Mouse (Mus musculus): Measurements from ENCODE around the gene Lhx5. TPM values are rescaled to one million over a fixed set of nuclear protein-coding genes. Genes with fewer than 3 reads are reported as not detected.

Lhx5 gene
- polyA plus RNA-seq, 1 experiment from 2014 or later: 0.05 TPM

DNA sequence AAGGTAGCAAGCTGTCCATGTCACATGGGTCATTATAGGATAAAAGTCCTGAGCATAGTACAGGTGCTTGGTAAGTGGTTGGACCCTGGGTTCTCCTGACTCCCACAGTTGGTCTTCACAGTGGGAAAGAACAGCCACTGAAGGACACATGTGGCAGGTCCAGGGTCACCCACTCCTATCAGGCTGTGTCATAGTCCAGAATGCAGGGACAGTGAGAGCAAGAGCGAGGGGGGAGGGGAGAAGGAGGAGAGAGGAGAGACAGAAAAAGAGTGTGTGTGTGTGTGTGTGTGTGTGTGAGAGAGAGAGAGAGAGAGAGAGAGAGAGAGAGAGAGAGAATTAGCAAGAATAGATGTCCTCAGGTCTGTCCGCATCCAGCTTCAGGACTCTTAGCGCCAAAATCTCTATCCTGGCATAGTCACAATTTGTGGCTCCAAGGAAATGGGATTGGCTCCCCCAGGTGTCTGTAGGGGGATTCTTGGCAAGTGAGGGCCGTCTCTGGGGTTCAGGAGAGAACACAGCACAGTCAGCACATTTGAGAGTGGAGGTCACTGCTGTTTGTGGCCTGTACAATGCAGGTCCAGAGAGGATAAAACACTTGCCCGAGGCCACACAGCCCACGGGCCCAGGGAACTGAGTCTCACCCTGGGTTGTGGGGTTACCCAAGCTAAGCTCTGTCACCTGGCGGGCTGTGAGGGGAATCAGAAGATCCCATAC lies 25.5 kb downstream of the Lhx5 start:
- no peak for DNase-seq (ENCODE audit: low spot score)
- Histone ChIP-seq H3K27me3 (ENCODE audit: insufficient read depth, poor library complexity, severe bottlenecking) (peaks cover 73% of the 10 kb centered on the region), H3K36me3 (no peaks in the 10 kb centered on the region), H3K4me3 (no peak overlapping the region), H3K4me1 (0 out of 2 replicates have a peak, but pooled peaks cover 5% of the 10 kb centered on the region), H3K9me3 (no peaks in the 10 kb centered on the region), H3K27ac (no peak overlapping the region)
- WGBS: 50% methylated on average over 7 of the region's 7 CpGs

DNA sequence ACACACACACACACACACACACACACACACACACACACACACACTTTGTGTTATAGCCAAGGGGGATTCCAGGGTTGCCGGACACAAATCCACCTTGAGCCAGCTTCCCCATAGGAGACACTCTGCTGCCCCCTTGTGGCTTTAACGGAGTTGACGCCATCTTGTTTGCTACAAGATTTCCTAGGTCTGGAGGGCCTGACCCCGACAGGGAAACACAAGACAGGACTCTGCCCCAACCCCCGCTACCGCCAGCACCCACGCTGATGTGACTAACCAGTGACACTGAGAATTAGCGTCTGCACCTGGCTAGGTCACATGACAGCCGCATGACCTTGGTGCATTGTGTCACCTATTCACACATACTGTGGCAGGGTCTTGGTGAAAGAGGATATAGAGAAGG lies 26.1 kb downstream of the Lhx5 start:
- 0 out of 2 replicates have a peak, but pooled peaks cover 5% of the 10 kb centered on the region for H3K4me1 ChIP-seq
- no peak overlapping the region for H3K27ac ChIP-seq
- no peaks in the 10 kb centered on the region for H3K9me3 ChIP-seq
- H3K36me3 ChIP-seq: no peaks in the 10 kb centered on the region
- H3K4me3 ChIP-seq: no peak overlapping the region
- peaks cover 78% of the 10 kb centered on the region for H3K27me3 ChIP-seq (ENCODE audit: insufficient read depth, poor library complexity, severe bottlenecking)
- 4% methylated on average over 9 of the region's 9 CpGs for WGBS
- DNase-seq (ENCODE audit: low spot score): peak; percentile 91

DNA sequence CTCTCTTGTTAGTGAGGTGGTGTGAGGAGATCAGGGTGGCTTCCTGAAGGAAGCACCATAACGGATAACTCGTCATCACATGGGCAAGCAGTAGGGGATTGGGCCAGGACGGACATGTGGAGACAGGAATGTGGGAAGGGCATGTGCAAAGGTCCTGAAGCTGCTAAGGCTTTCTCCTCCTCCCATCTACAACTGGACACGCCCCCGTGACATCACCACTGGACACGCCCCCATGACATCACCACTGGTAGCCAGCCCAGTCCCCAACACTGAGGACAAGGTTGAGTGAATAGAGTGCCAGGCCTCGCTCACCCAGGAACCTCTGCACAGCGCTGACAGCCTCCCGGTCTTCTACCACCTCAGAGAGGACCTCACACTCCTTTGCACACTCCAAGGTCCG lies 27.6 kb downstream of the Lhx5 start:
- no peaks in the 10 kb centered on the region for H3K36me3 ChIP-seq
- no peak overlapping the region for H3K27ac ChIP-seq
- peaks cover 78% of the 10 kb centered on the region for H3K27me3 ChIP-seq (ENCODE audit: insufficient read depth, poor library complexity, severe bottlenecking)
- WGBS: 70% methylated on average over 10 of the region's 10 CpGs
- no peak overlapping the region for H3K4me3 ChIP-seq
- DNase-seq (ENCODE audit: low spot score): no peak
- H3K4me1 ChIP-seq: 0 out of 2 replicates have a peak, but pooled peaks cover 5% of the 10 kb centered on the region
- no peaks in the 10 kb centered on the region for H3K9me3 ChIP-seq

DNA sequence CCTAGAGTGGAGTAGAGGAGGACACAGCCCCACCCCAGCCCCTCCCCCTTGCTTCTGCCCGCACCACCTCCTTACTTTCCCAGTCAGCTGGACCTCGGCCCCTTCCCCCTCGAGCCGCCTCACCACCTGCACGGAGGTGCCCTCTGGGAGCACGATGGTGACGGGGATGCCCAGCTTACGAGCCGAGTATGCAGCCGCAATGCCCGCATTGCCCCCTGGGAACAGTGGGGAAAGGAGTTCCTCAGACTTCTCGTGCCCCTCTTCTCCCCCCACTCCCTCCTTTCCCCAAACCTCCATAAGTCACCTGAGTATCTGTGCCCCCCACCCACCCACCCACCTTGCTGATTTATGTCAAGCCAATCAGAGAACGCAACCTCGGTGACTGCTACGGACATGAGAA lies 30.4 kb downstream of the Lhx5 start:
- H3K27me3 ChIP-seq (ENCODE audit: insufficient read depth, poor library complexity, severe bottlenecking): peaks cover 54% of the 10 kb centered on the region
- H3K27ac ChIP-seq: no peak overlapping the region
- no peak for DNase-seq (ENCODE audit: low spot score)
- no peaks in the 10 kb centered on the region for H3K36me3 ChIP-seq
- WGBS: 71% methylated on average over 15 of the region's 15 CpGs
- peaks cover 10% of the 10 kb centered on the region for H3K4me1 ChIP-seq
- no peak overlapping the region for H3K4me3 ChIP-seq
- H3K9me3 ChIP-seq: no peaks in the 10 kb centered on the region

GRCm38 (mm10) chr5:120464321-120464720 lies 32.8 kb downstream of the Lhx5 start:
- peaks cover 46% of the 10 kb centered on the region; the same call in 1 of the 2 replicates for H3K27me3 ChIP-seq (ENCODE audit: insufficient read depth, poor library complexity, severe bottlenecking)
- no peaks in the 10 kb centered on the region for H3K36me3 ChIP-seq
- no peak for DNase-seq (ENCODE audit: low spot score)
- no peak overlapping the region for H3K4me3 ChIP-seq
- H3K9me3 ChIP-seq: no peaks in the 10 kb centered on the region
- H3K4me1 ChIP-seq: peaks cover 15% of the 10 kb centered on the region
- no peak overlapping the region for H3K27ac ChIP-seq
- WGBS: 73% methylated on average over 4 of the region's 4 CpGs

GRCm38 (mm10) chr5:120465062-120465461 lies 33.6 kb downstream of the Lhx5 start:
- DNase-seq (ENCODE audit: low spot score): no peak
- WGBS: 41% methylated on average over 5 of the region's 5 CpGs

DNA sequence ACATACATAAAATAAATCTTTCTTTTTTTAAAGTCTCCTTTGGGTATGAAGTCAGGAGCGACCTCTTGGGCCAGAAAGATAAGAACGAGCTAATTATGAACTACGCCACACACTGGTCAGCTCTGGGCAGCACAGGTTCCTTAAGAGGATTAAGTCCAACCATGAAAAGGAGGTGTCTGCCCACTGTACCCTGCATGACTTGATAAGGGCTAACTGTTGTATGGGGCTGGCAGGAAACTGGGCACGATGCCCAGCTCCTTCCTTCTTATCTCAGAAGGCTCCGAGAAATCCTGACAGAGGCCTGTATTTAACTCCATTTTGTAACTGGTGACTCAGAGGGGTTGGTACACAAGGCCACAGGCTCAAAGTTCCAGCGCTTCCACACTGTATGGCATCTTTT lies 34.4 kb downstream of the Lhx5 start:
- Histone ChIP-seq H3K9me3 (no peaks in the 10 kb centered on the region), H3K4me3 (no peak overlapping the region), H3K27ac (no peak overlapping the region), H3K4me1 (peaks cover 15% of the 10 kb centered on the region), H3K36me3 (no peaks in the 10 kb centered on the region), H3K27me3 (ENCODE audit: insufficient read depth, poor library complexity, severe bottlenecking) (peaks cover 31% of the 10 kb centered on the region; the same call in 1 of the 2 replicates)
- 67% methylated on average over 6 of the region's 6 CpGs for WGBS
- no peak for DNase-seq (ENCODE audit: low spot score)

More at GRCm38 (mm10) chr5:120465062-120465461, 33.6 kb downstream of the Lhx5 start:
- Histone ChIP-seq H3K27ac (no peak overlapping the region), H3K36me3 (no peaks in the 10 kb centered on the region), H3K9me3 (no peaks in the 10 kb centered on the region), H3K4me3 (no peak overlapping the region), H3K27me3 (ENCODE audit: insufficient read depth, poor library complexity, severe bottlenecking) (peaks cover 39% of the 10 kb centered on the region; the same call in 1 of the 2 replicates), H3K4me1 (peaks cover 15% of the 10 kb centered on the region)

GRCm38 (mm10) chr5:120467026-120467425 lies 35.5 kb downstream of the Lhx5 start:
- Histone ChIP-seq H3K27ac (peak overlapping the region; percentile 53), H3K9me3 (no peaks in the 10 kb centered on the region), H3K27me3 (ENCODE audit: insufficient read depth, poor library complexity, severe bottlenecking) (peaks cover 25% of the 10 kb centered on the region; the same call in 1 of the 2 replicates), H3K4me1 (peaks cover 10% of the 10 kb centered on the region), H3K36me3 (no peaks in the 10 kb centered on the region), H3K4me3 (peak overlapping the region; percentile 50)
- 10% methylated on average over 4 of the region's 4 CpGs for WGBS
- DNase-seq (ENCODE audit: low spot score): no peak

DNA sequence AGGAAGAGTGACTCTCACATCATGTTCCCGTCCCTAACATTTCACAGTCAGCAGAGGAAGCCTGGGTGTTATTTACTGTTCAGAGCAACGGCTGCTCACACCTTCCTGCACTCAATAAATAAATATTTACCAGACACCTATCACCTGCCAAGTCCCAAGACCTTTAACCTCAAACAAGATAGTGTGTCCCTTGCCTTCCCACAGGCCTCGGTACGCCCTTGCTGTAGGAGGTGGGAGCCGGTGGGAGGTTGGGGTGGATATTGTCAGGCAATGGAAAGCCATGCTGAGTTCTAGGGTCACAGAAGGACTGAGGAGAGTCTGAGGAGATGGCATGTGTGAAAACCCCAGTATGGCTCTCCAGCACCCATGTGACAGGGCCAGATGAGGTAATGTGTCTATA lies 36.8 kb downstream of the Lhx5 start:
- 79% methylated on average over 5 of the region's 5 CpGs for WGBS
- no peaks in the 10 kb centered on the region for H3K36me3 ChIP-seq
- peaks cover 10% of the 10 kb centered on the region for H3K4me1 ChIP-seq
- no peaks in the 10 kb centered on the region for H3K9me3 ChIP-seq
- no peak overlapping the region for H3K4me3 ChIP-seq
- peaks cover 13% of the 10 kb centered on the region; the same call in 1 of the 2 replicates for H3K27me3 ChIP-seq (ENCODE audit: insufficient read depth, poor library complexity, severe bottlenecking)
- no peak for DNase-seq (ENCODE audit: low spot score)
- H3K27ac ChIP-seq: no peak overlapping the region

DNA sequence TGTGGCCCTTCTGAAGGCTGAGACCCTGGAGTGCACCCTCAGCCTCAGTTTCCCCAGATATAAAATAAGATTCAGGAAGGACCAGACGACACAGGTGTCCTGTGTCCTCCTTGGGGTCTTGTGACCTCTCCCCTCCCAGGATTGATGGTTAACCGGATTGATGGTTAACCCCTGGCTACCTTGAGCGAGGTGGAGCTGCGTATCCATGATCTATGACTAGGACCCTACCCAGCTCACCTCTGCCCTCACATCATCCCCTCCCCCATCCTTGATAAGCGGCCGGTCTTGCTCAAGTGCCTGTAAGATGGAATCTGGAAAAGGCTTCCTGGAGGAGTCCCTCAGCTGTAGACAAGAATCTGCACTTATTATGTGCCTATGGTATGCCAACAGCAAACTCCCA lies 37.3 kb downstream of the Lhx5 start:
- Histone ChIP-seq H3K27me3 (ENCODE audit: insufficient read depth, poor library complexity, severe bottlenecking) (peaks cover 8% of the 10 kb centered on the region; the same call in 1 of the 2 replicates), H3K4me1 (peaks cover 10% of the 10 kb centered on the region), H3K9me3 (no peaks in the 10 kb centered on the region), H3K27ac (no peak overlapping the region), H3K36me3 (no peaks in the 10 kb centered on the region), H3K4me3 (no peak overlapping the region)
- WGBS: 71% methylated on average over 6 of the region's 6 CpGs
- no peak for DNase-seq (ENCODE audit: low spot score)

GRCm38 (mm10) chr5:120471538-120471937 lies 40.0 kb downstream of the Lhx5 start:
- whole genome bisulfite sequencing: 51% methylated on average over 4 of the region's 4 CpGs
- DNase-seq (ENCODE audit: low spot score): no peak
- peaks cover 13% of the 10 kb centered on the region for H3K4me1 ChIP-seq
- no peak overlapping the region for H3K27ac ChIP-seq
- no peak overlapping the region for H3K4me3 ChIP-seq
- no peaks in the 10 kb centered on the region for H3K9me3 ChIP-seq
- H3K27me3 ChIP-seq (ENCODE audit: insufficient read depth, poor library complexity, severe bottlenecking): peaks cover 18% of the 10 kb centered on the region
- H3K36me3 ChIP-seq: no peaks in the 10 kb centered on the region

- peaks cover 28% of the 10 kb centered on the region for H3K27me3 ChIP-seq (ENCODE audit: insufficient read depth, poor library complexity, severe bottlenecking)
- no peak within 1 kb of the TSS for H3K4me3 ChIP-seq
- H3K36me3 ChIP-seq: no peaks in the 10 kb centered on the region
- no peaks in the 10 kb centered on the region for H3K9me3 ChIP-seq
- peaks cover 9% of the 10 kb centered on the region for H3K4me1 ChIP-seq
- H3K27ac ChIP-seq: no peak within 1 kb of the TSS
- no peak for DNase-seq (ENCODE audit: low spot score)
- 72% methylated on average over 8 of the region's 8 CpGs for WGBS
Measured at GRCm38 (mm10) chr5:120472770-120473169, 41.3 kb downstream of the Lhx5 start, which contains the start of gene Sdsl. Gene Sdsl (minus strand): TSS chr5:120472810.

GRCm38 (mm10) chr5:120473361-120473760 lies 41.9 kb downstream of the Lhx5 start:
- DNase-seq (ENCODE audit: low spot score): no peak
- Histone ChIP-seq H3K27me3 (ENCODE audit: insufficient read depth, poor library complexity, severe bottlenecking) (peaks cover 28% of the 10 kb centered on the region), H3K36me3 (no peaks in the 10 kb centered on the region), H3K9me3 (no peaks in the 10 kb centered on the region), H3K27ac (no peak overlapping the region), H3K4me3 (no peak overlapping the region), H3K4me1 (peaks cover 9% of the 10 kb centered on the region)
- 84% methylated on average over 2 of the region's 2 CpGs for WGBS
